Mouse (Mus musculus): ENCODE measurements at regions not wholly inside any gene's neighbourhood (a gene's known extent, or its start where the extent isn't known, plus 50 kb on each side); places are given as distances from the start of the nearest gene placed in this dataset.

- 73% methylated on average over 8 of the region's 8 CpGs for WGBS
- H3K4me3 ChIP-seq (replicated peaks; ENCODE audit: control insufficient read depth, low read depth, low read length): no peak overlapping the region
- H3K27ac ChIP-seq (ENCODE audit: control insufficient read depth, insufficient read depth, low read depth, low read length, poor library complexity): no peak overlapping the region
- H3K4me1 ChIP-seq (ENCODE audit: control insufficient read depth, insufficient read depth, low read length): no peaks in the 10 kb centered on the region
- TF ChIP-seq CTCF (IDR thresholded peaks at IDR 0.05; ENCODE audit: control insufficient read depth, insufficient read depth, low read length) (no peak), POLR2A (IDR thresholded peaks at IDR 0.05; ENCODE audit: borderline replicate concordance, control insufficient read depth, low read depth, low read length) (no peak)
These were observed 127.3 kb upstream of the Mvb12b start for GRCm38 (mm10) chr2:34014868-34015639.

GRCm38 (mm10) chr2:34010166-34010565 is 122.4 kb upstream of the Mvb12b start:
- no peak overlapping the region for H3K4me3 ChIP-seq (replicated peaks; ENCODE audit: control insufficient read depth, low read depth, low read length)
- TF ChIP-seq POLR2A (IDR thresholded peaks at IDR 0.05; ENCODE audit: borderline replicate concordance, control insufficient read depth, low read depth, low read length) (no peak), CTCF (IDR thresholded peaks at IDR 0.05; ENCODE audit: control insufficient read depth, insufficient read depth, low read length) (no peak)
- 31% methylated on average over 1 of the region's 1 CpGs for WGBS
- no peak overlapping the region for H3K27ac ChIP-seq (ENCODE audit: control insufficient read depth, insufficient read depth, low read depth, low read length, poor library complexity)
- H3K4me1 ChIP-seq (ENCODE audit: control insufficient read depth, insufficient read depth, low read length): no peaks in the 10 kb centered on the region

GRCm38 (mm10) chr2:34007916-34008315 is 120.2 kb upstream of the Mvb12b start:
- Histone ChIP-seq H3K27ac (ENCODE audit: control insufficient read depth, insufficient read depth, low read depth, low read length, poor library complexity) (no peak overlapping the region), H3K4me1 (ENCODE audit: control insufficient read depth, insufficient read depth, low read length) (no peaks in the 10 kb centered on the region), H3K4me3 (replicated peaks; ENCODE audit: control insufficient read depth, low read depth, low read length) (no peak overlapping the region)
- TF ChIP-seq CTCF (IDR thresholded peaks at IDR 0.05; ENCODE audit: control insufficient read depth, insufficient read depth, low read length) (no peak), POLR2A (IDR thresholded peaks at IDR 0.05; ENCODE audit: borderline replicate concordance, control insufficient read depth, low read depth, low read length) (no peak)
- 88% methylated on average over 7 of the region's 7 CpGs for WGBS

- H3K4me1 ChIP-seq (ENCODE audit: control insufficient read depth, insufficient read depth, low read length): no peaks in the 10 kb centered on the region
- TF ChIP-seq CTCF (IDR thresholded peaks at IDR 0.05; ENCODE audit: control insufficient read depth, insufficient read depth, low read length): no peak
- H3K4me3 ChIP-seq (replicated peaks; ENCODE audit: control insufficient read depth, low read depth, low read length): no peak overlapping the region
- WGBS: 85% methylated on average over 7 of the region's 7 CpGs
- H3K27ac ChIP-seq (ENCODE audit: control insufficient read depth, insufficient read depth, low read depth, low read length, poor library complexity): no peak overlapping the region
These were observed 109.4 kb upstream of the Mvb12b start for GRCm38 (mm10) chr2:33997106-33997505.

- Histone ChIP-seq H3K4me1 (ENCODE audit: control insufficient read depth, insufficient read depth, low read length) (no peaks in the 10 kb centered on the region), H3K4me3 (replicated peaks; ENCODE audit: control insufficient read depth, low read depth, low read length) (no peak overlapping the region), H3K27ac (ENCODE audit: control insufficient read depth, insufficient read depth, low read depth, low read length, poor library complexity) (no peak overlapping the region)
- 67% methylated on average over 2 of the region's 2 CpGs for WGBS
- no peak for TF ChIP-seq POLR2A (IDR thresholded peaks at IDR 0.05; ENCODE audit: borderline replicate concordance, control insufficient read depth, low read depth, low read length)
- no peak for TF ChIP-seq CTCF (IDR thresholded peaks at IDR 0.05; ENCODE audit: control insufficient read depth, insufficient read depth, low read length)
These were observed 108.6 kb upstream of the Mvb12b start for GRCm38 (mm10) chr2:33996331-33996730.

- TF ChIP-seq CTCF (IDR thresholded peaks at IDR 0.05; ENCODE audit: control insufficient read depth, insufficient read depth, low read length): no peak
- no peak for TF ChIP-seq POLR2A (IDR thresholded peaks at IDR 0.05; ENCODE audit: borderline replicate concordance, control insufficient read depth, low read depth, low read length)
- Histone ChIP-seq H3K27ac (ENCODE audit: control insufficient read depth, insufficient read depth, low read depth, low read length, poor library complexity) (no peak overlapping the region), H3K4me1 (ENCODE audit: control insufficient read depth, insufficient read depth, low read length) (no peaks in the 10 kb centered on the region), H3K4me3 (replicated peaks; ENCODE audit: control insufficient read depth, low read depth, low read length) (no peak overlapping the region)
- 80% methylated on average over 4 of the region's 4 CpGs for WGBS
These were observed 103.6 kb upstream of the Mvb12b start for GRCm38 (mm10) chr2:33991299-33991698.

GRCm38 (mm10) chr2:33990711-33991110 is 103.0 kb upstream of the Mvb12b start:
- 89% methylated on average over 6 of the region's 6 CpGs for WGBS
- no peak for TF ChIP-seq POLR2A (IDR thresholded peaks at IDR 0.05; ENCODE audit: borderline replicate concordance, control insufficient read depth, low read depth, low read length)
- no peak for TF ChIP-seq CTCF (IDR thresholded peaks at IDR 0.05; ENCODE audit: control insufficient read depth, insufficient read depth, low read length)
- no peak overlapping the region for H3K27ac ChIP-seq (ENCODE audit: control insufficient read depth, insufficient read depth, low read depth, low read length, poor library complexity)
- no peak overlapping the region for H3K4me3 ChIP-seq (replicated peaks; ENCODE audit: control insufficient read depth, low read depth, low read length)
- no peaks in the 10 kb centered on the region for H3K4me1 ChIP-seq (ENCODE audit: control insufficient read depth, insufficient read depth, low read length)

- 72% methylated on average over 12 of the region's 12 CpGs for WGBS
- no peak for TF ChIP-seq POLR2A (IDR thresholded peaks at IDR 0.05; ENCODE audit: borderline replicate concordance, control insufficient read depth, low read depth, low read length)
- no peak for TF ChIP-seq CTCF (IDR thresholded peaks at IDR 0.05; ENCODE audit: control insufficient read depth, insufficient read depth, low read length)
- Histone ChIP-seq H3K4me3 (replicated peaks; ENCODE audit: control insufficient read depth, low read depth, low read length) (no peak overlapping the region), H3K27ac (ENCODE audit: control insufficient read depth, insufficient read depth, low read depth, low read length, poor library complexity) (no peak overlapping the region), H3K4me1 (ENCODE audit: control insufficient read depth, insufficient read depth, low read length) (no peaks in the 10 kb centered on the region)
These were observed 102.0 kb upstream of the Mvb12b start for GRCm38 (mm10) chr2:33989555-33990370.

Data from bone marrow, adult 2 months (tissue).